Mouse (Mus musculus): ENCODE results near the gene Lamtor4.

DNA sequence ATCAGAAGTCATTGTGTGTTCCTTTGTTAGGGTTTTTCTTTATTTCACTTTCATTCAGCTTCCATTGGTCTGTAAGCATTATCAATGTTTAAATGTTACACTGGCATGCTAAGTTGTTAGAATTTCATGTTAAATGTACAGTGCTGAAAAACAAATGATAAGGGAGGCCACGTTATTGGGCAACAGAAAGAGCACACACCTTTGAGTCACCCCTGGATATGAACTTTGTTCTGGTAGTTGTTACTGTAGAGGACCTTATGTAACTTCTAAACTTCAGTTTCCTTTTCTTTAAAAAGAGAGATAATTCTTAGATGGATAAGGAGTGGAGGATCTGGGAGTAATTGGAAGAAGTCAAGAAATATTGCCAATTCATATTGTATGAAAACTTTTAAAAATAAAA is 36.4 kb downstream of the Lamtor4 start:
- TF ChIP-seq CTCF (IDR thresholded peaks at IDR 0.05; ENCODE audit: low read depth) (no peak), EP300 (optimal IDR thresholded peaks at IDR 0.05) (no peak)

Measured in stomach, postnatal 0 days (tissue).